Mouse (Mus musculus): ENCODE measurements around the gene Zdhhc9.

Gene Zdhhc9

DNA sequence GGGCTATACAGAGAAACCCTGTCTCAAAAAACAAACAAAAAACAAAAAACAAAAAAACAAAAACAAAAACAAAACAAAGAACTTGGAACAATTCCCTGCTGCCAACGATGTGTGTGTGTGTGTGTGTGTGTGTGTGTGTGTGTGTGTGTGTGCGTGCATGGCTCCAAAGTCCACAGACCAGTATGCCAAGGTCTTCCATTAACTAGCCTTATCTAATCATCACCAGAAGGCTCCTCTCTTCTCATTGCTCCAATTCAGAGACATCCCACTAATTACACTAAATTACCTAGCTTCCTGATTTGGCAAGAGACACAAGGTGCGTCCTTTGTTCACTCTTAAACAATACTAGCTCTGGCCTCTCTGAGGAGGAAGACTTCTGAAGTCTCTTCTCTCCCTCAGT is 8.0 kb downstream of the Zdhhc9 start:
- Histone ChIP-seq H3K36me3 (ENCODE audit: control insufficient read depth, insufficient read depth, low read length, poor library complexity, severe bottlenecking) (no peaks in the 10 kb centered on the region), H3K27me3 (ENCODE audit: control insufficient read depth, insufficient read depth, low read length, poor library complexity, severe bottlenecking) (no peaks in the 10 kb centered on the region)
- no peak for DNase-seq (ENCODE audit: low read depth, low spot score)

DNA sequence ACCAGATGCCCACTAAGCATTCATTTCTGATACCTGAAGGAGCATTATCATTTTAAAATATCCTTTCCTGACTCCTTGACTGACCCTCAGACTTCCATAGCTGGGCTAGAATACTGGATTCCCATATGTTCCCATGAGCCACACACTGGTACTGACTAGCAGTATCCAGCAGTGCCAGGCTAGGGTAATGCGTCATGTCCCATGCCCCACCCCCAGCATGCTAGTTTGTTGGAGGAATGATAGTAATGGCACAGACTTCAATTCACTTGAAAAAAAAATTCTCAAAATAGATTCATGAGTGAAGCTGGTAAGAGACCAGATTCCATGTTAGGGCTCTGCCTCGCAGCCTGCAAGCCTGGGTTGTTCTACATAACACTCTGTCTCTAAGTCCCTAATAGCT is 9.7 kb downstream of the Zdhhc9 start:
- DNase-seq (ENCODE audit: low read depth, low spot score), result no peak
- Histone ChIP-seq H3K27me3 (ENCODE audit: control insufficient read depth, insufficient read depth, low read length, poor library complexity, severe bottlenecking) (no peaks in the 10 kb centered on the region), H3K36me3 (ENCODE audit: control insufficient read depth, insufficient read depth, low read length, poor library complexity, severe bottlenecking) (no peaks in the 10 kb centered on the region)

DNA sequence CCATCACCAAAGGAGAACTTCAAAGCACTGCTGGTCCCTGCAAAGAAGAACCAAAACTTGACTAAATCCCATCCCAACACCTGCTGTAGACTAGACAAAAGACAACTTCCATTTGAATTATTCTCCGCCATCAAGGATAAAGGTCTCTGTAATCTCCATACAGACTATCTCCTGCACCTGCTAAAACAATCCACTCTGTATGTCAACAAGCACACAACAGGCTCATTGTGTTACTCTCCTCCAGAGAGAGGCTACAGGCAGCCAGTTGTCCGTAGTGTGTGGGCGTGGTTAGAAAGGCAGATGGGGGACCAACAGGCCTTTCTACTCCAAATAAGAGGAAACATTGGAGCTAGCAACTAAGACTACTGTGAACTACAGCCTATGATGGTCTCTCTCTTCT is 10.8 kb downstream of the Zdhhc9 start:
- Histone ChIP-seq H3K27me3 (ENCODE audit: control insufficient read depth, insufficient read depth, low read length, poor library complexity, severe bottlenecking) (no peaks in the 10 kb centered on the region), H3K36me3 (ENCODE audit: control insufficient read depth, insufficient read depth, low read length, poor library complexity, severe bottlenecking) (no peaks in the 10 kb centered on the region)
- no peak for DNase-seq (ENCODE audit: low read depth, low spot score)

DNA sequence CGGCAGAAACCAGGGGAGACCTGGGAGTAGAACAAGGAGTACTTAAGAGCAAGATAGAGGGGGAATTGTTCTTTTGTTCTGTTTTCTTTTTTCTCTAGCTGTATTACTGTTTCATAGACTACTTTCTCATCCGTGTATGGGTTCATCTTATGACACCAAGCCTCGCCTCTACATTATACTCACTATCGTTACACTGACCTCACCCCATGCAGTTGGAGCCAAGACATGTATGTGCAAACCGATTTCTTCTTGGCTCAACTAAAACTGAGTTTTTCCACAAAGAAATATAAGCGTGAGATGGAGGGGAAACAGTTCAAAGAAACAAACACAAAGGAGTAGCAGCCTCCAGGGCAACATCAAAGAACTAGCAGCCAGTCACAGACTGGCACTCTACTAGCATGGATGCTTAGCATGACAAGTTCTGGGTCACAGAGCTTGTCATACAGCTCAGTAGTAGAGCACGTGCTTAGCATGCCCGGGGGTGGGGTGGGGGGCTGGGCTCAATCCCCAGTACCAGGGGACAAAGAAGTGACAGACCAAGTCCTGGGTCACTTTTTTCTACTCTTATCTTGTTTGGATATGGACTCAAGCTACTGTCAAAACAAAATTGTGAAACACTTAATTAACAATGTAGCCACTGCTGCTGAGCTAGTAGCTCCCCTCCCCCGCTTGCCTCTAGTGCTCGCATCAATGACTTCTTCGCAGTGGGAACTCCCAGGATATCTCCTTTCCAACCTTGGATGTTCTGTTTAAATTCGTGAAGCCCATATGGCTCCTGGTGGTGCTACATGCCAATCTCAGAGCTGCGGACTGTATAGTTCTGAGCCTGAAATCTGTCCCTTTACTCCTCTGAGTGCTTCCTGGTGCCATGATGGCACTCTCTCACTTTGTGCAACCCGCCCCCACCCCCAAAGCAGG is 15.2 kb downstream of the Zdhhc9 start:
- DNase-seq (ENCODE audit: low read depth, low spot score), result no peak
- Histone ChIP-seq H3K27me3 (ENCODE audit: control insufficient read depth, insufficient read depth, low read length, poor library complexity, severe bottlenecking) (no peaks in the 10 kb centered on the region), H3K36me3 (ENCODE audit: control insufficient read depth, insufficient read depth, low read length, poor library complexity, severe bottlenecking) (no peaks in the 10 kb centered on the region)

DNA sequence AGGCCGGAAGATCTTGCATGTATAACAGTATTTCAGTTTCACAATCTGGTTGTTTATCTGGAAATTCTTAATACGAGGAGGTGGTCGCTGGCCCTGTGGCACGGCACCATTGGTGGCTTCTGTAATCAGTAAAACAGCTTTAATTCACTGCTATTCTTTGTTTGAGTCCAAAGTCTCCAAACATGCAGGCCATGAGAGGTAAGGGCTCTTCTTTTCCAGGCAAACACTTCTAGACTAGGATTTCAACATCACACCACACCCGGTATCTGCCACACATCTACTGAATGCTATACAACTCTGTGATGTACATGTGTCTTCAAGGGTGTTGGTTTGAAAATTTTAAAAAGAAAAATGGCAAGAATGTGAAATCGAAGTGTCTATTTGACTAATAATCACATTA is 17.4 kb downstream of the Zdhhc9 start:
- Histone ChIP-seq H3K36me3 (ENCODE audit: control insufficient read depth, insufficient read depth, low read length, poor library complexity, severe bottlenecking) (no peaks in the 10 kb centered on the region), H3K27me3 (ENCODE audit: control insufficient read depth, insufficient read depth, low read length, poor library complexity, severe bottlenecking) (no peaks in the 10 kb centered on the region)
- DNase-seq (ENCODE audit: low read depth, low spot score), result no peak

DNA sequence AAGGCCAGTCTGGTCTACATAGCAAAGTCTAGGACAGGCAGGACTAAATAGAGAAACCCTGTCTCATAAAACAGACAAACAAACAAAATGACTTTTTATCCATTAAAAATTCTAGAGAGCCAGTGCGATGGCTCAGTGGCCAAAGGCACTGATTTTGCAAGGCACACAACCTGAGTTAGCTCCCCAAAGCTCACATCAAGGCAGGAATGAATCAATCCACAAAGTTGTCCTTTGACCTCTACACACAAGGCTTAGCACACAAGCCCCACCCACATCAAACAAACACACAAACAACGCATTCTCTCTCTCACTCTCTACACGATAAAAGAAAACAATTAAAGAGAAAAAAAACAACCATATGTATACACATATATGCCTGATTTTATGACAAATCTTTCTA is 24.0 kb downstream of the Zdhhc9 start:
- no peak for DNase-seq (ENCODE audit: low read depth, low spot score)
- no peaks in the 10 kb centered on the region for H3K27me3 ChIP-seq (ENCODE audit: control insufficient read depth, insufficient read depth, low read length, poor library complexity, severe bottlenecking)
- no peaks in the 10 kb centered on the region for H3K36me3 ChIP-seq (ENCODE audit: control insufficient read depth, insufficient read depth, low read length, poor library complexity, severe bottlenecking)

DNA sequence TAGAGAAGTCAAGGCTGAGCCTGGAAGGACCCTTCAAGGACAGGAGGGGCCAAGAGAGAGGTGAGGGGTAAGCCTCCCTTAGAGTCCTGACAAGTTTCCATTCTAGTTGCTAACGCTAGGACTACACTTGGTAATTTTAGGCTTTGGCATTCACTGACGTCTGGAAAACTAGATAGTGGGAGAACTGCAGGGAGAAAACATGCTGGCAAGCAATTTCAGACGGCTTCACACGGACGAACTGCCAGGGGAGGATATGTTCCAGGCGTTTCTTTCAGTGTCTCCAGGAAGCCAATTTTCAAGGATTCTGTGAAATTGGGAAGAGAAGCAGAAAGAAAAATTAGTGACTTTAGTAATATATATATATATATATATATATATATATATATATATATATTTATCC is 26.8 kb downstream of the Zdhhc9 start:
- H3K36me3 ChIP-seq (ENCODE audit: control insufficient read depth, insufficient read depth, low read length, poor library complexity, severe bottlenecking), result no peaks in the 10 kb centered on the region
- DNase-seq (ENCODE audit: low read depth, low spot score), result no peak
- no peaks in the 10 kb centered on the region for H3K27me3 ChIP-seq (ENCODE audit: control insufficient read depth, insufficient read depth, low read length, poor library complexity, severe bottlenecking)

DNA sequence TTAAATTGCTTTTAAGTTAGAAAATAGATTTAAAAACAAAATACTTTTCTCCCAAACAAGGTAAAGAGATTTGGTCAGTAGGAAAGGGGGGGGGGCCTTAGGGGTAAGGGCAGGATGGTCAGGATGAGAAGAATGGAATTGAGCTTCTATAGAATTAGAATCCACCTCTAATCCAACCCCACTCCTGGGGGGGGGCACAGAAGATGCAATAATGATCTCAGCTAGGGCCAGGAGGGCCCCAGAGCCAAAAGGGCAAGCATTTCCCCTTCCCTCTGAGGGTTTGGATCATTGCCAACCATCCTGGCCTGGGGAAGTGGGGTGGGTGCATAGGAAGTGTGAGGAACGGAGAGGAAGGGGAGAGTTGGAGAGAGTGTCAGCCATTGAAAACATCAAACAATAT is 38.3 kb downstream of the Zdhhc9 start:
- peaks cover 3% of the 10 kb centered on the region; the same call in 1 of the 2 replicates for H3K36me3 ChIP-seq (ENCODE audit: control insufficient read depth, insufficient read depth, low read length, poor library complexity, severe bottlenecking)
- DNase-seq (ENCODE audit: low read depth, low spot score), result no peak
- no peaks in the 10 kb centered on the region for H3K27me3 ChIP-seq (ENCODE audit: control insufficient read depth, insufficient read depth, low read length, poor library complexity, severe bottlenecking)

DNA sequence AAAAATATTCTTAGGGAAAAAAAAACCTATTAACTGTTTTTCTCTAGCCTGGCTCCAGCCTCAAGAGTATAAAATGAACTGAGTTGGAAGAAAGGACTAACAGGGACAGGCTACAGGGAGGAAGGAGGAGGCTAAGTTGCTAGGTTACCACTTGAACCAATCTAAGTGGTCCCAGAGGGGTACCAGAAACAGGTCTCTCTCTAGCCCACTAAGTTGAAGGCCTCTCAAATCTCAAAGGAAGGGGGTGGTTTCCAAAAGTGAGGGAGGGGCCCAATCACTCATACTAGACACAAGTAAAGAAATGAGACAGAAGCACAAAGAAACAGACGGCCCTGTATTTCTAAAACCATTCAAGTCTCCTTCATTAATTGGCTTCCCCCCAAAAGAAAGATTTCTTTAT is 38.8 kb downstream of the Zdhhc9 start:
- no peaks in the 10 kb centered on the region for H3K27me3 ChIP-seq (ENCODE audit: control insufficient read depth, insufficient read depth, low read length, poor library complexity, severe bottlenecking)
- no peak for DNase-seq (ENCODE audit: low read depth, low spot score)
- H3K36me3 ChIP-seq (ENCODE audit: control insufficient read depth, insufficient read depth, low read length, poor library complexity, severe bottlenecking), result peaks cover 3% of the 10 kb centered on the region; the same call in 1 of the 2 replicates

DNA sequence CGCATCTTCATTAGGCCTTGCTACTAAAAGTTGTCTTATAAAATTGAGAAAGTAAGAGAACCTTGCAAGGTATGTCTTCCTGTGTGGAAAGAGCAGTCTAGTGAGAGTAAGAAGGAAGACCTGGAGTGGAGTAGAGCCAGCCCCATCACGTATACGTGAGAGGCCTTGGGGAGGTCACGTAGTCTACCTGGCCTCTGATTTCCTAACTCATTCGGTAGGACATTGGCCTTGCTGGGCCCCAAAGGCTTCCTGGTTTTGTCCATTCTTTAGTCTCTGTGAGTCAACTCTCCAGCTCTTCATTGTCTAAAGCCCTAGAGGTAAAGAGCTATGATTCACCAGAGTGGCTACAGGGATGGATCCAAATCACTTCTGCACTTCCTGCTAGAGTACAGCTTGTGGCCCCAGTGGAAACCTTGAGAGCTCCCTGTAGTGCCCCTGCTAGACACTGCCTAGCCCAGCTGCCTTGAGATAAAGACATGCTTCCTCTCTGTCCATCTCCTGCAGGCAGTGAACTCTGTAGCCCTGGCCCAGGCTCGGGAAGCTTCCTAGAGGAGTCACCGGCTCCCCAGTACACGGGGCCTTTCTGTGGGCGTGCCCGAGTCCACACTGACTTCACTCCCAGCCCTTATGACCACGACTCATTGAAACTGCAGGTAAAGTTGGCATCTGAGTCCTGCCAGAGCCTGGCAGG is 50.3 kb downstream of the Zdhhc9 start:
- Histone ChIP-seq H3K27me3 (ENCODE audit: control insufficient read depth, insufficient read depth, low read length, poor library complexity, severe bottlenecking) (no peaks in the 10 kb centered on the region), H3K36me3 (ENCODE audit: control insufficient read depth, insufficient read depth, low read length, poor library complexity, severe bottlenecking) (peaks cover 18% of the 10 kb centered on the region)
- no peak for DNase-seq (ENCODE audit: low read depth, low spot score)

DNA sequence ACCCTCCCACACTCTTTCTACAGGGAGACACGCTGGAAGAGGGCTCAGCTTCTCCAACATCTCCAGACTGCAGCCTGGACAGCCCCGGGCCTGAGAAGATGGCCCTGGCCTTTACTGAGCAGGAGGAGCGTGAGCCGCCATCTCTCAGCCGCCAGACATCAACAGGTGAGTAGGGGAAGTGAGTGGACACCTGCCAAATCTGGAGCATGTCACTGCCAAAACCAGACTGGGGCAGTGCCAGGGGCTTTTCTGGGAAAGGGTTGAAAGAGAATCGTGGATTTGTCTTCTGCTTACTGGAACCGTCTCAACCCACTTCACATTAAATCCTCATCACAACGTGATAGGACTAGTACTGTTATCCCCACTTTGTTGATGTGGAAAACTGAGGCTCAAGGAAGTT is 51.3 kb downstream of the Zdhhc9 start:
- no peak for DNase-seq (ENCODE audit: low read depth, low spot score)
- Histone ChIP-seq H3K36me3 (ENCODE audit: control insufficient read depth, insufficient read depth, low read length, poor library complexity, severe bottlenecking) (peaks cover 18% of the 10 kb centered on the region), H3K27me3 (ENCODE audit: control insufficient read depth, insufficient read depth, low read length, poor library complexity, severe bottlenecking) (no peaks in the 10 kb centered on the region)

DNA sequence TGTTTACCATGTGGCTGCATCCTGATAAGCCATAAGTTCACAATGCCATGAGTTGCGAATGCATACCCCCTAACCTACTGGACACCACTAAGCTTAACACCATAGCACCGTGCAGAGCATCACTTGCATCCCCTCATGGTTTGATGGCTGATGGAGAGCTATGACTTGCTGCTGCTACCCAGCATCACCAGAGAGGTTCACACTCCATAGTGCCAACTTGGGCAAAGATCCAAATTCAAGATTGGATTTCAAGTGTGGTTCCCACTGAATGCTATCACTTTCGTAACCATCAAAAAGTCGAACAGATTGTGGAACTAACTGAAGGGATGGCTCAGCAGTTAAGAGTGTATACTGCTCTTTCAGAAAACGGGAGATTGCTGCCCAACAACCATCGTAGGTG is 53.2 kb downstream of the Zdhhc9 start:
- no peaks in the 10 kb centered on the region for H3K27me3 ChIP-seq (ENCODE audit: control insufficient read depth, insufficient read depth, low read length, poor library complexity, severe bottlenecking)
- peaks cover 14% of the 10 kb centered on the region for H3K36me3 ChIP-seq (ENCODE audit: control insufficient read depth, insufficient read depth, low read length, poor library complexity, severe bottlenecking)
- no peak for DNase-seq (ENCODE audit: low read depth, low spot score)

DNA sequence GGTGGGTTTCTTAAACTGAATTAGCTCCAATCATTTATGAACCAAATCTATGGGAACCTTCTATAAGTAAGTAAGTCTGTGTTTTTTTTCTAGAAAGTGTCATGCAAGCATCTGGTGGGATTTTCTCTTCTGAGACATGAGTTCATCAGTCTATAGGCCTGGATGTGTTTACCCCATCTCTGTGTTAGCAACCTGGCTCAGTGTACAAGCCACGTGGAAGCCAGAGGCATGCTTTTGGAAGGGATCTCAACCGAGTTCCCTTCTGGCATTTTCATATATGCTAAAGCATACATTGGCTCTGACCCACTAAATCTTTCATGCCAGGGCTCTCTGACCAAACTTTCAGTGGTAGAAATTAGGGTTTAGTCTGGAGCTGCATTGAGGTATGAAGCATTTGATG is 54.7 kb downstream of the Zdhhc9 start:
- Histone ChIP-seq H3K27me3 (ENCODE audit: control insufficient read depth, insufficient read depth, low read length, poor library complexity, severe bottlenecking) (no peaks in the 10 kb centered on the region), H3K36me3 (ENCODE audit: control insufficient read depth, insufficient read depth, low read length, poor library complexity, severe bottlenecking) (peaks cover 9% of the 10 kb centered on the region)
- DNase-seq (ENCODE audit: low read depth, low spot score), result no peak

DNA sequence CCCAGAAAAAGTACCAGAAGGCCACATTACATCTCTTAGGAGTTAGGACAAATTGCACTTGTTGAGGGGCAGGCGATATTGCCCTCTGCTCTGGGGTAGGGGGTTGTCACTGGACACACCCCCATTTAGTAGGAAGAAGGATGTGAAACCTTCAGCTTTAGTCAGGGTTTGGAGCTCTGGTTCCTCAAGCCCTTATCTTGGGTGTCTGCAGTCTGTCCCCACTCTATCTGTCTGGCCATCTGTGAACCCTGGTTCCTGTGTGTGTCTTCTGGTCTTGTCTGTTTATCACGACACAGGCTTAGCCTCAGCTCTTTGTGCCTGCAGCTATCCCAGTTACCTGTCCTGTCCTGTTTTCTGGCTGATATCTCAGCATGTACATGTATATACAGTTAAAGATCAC is 55.3 kb downstream of the Zdhhc9 start:
- peak; percentile 52 for DNase-seq (ENCODE audit: low read depth, low spot score)
- Histone ChIP-seq H3K36me3 (ENCODE audit: control insufficient read depth, insufficient read depth, low read length, poor library complexity, severe bottlenecking) (peaks cover 8% of the 10 kb centered on the region), H3K27me3 (ENCODE audit: control insufficient read depth, insufficient read depth, low read length, poor library complexity, severe bottlenecking) (no peaks in the 10 kb centered on the region)

DNA sequence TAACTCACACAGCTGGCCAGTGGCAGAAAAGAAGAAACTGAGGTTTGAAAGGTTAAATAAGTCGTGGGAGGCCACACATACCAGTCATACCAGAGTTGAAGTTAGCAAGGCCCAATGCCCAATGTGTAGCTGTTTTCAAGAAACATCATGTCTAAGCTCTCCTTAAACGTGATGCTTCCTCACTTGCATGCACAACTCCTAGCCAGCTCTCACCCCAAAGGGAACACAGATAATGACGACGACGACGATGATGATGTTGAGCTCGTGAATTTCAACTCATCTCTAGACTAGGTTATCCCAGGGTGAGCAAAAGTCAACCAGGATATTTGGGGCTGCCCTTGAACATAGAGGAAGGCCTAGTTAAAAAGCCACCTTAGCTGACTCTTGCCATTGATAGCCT is 56.6 kb downstream of the Zdhhc9 start:
- Histone ChIP-seq H3K27me3 (ENCODE audit: control insufficient read depth, insufficient read depth, low read length, poor library complexity, severe bottlenecking) (no peaks in the 10 kb centered on the region), H3K36me3 (ENCODE audit: control insufficient read depth, insufficient read depth, low read length, poor library complexity, severe bottlenecking) (peaks cover 8% of the 10 kb centered on the region)
- DNase-seq (ENCODE audit: low read depth, low spot score), result no peak
